Mouse (Mus musculus) midbrain, embryonic 13.5 days (tissue): ENCODE measurements at regions not wholly inside any gene's neighbourhood (a gene's known extent, or its start where the extent isn't known, plus 50 kb on each side); places are given as distances from the start of the nearest gene placed in this dataset.

ENCODE experiments used
- ATAC-seq: fragments of 200-750 bp; cut with Nextera tagmentation; 2 replicates; pipeline ENCODE4 v1.8.0; 2017; ENCODE audit warnings: mild to moderate bottlenecking, moderate TSS enrichment, moderate library complexity
- H3K27ac ChIP-seq: fragments of 300-500 bp; sonication (generic); 2 replicates; pipeline ENCODE4 v1.5.1; 2015; ENCODE audit warnings: inconsistent platforms, mild to moderate bottlenecking, moderate library complexity
- H3K27me3 ChIP-seq: fragments of 300-500 bp; sonication (generic); 2 replicates; pipeline ENCODE4 v1.6.1; 2015; ENCODE audit warnings: mild to moderate bottlenecking, inconsistent platforms
- H3K36me3 ChIP-seq: fragments of 300-500 bp; sonication (generic); 2 replicates; pipeline ENCODE4 v1.6.1; 2015; ENCODE audit warnings: mild to moderate bottlenecking, inconsistent platforms
- H3K4me1 ChIP-seq: fragments of 300-500 bp; sonication (generic); replicated peaks from 2 replicates; pipeline ENCODE4 v1.6.1; 2015; ENCODE audit warnings: inconsistent platforms
- H3K4me2 ChIP-seq: fragments of 300-500 bp; sonication (generic); replicated peaks from 2 replicates; pipeline ENCODE4 v1.6.1; 2015; ENCODE audit warnings: moderate library complexity, mild to moderate bottlenecking, inconsistent platforms
- H3K4me3 ChIP-seq: fragments of 300-500 bp; sonication (generic); replicated peaks from 2 replicates; pipeline ENCODE4 v1.5.1; 2015; ENCODE audit warnings: mild to moderate bottlenecking, inconsistent platforms
- H3K9ac ChIP-seq: fragments of 300-500 bp; sonication (generic); replicated peaks from 2 replicates; pipeline ENCODE4 v1.6.1; 2015; ENCODE audit warnings: mild to moderate bottlenecking, inconsistent platforms
- H3K9me3 ChIP-seq: fragments of 300-500 bp; sonication (generic); 2 replicates; pipeline ENCODE4 v1.6.1; 2016; ENCODE audit warnings: mild to moderate bottlenecking, inconsistent platforms
- WGBS: fragments of 180-500 bp; shearing (Covaris S2); methylation state at CpG from one replicate; pipeline ENCODE4 v1.1.7; 2015; 5-methylcytosine and 5-hydroxymethylcytosine counted together

- Histone ChIP-seq H3K4me2 (no peak overlapping the region), H3K4me3 (no peak overlapping the region), H3K36me3 (no peaks in the 10 kb centered on the region), H3K27me3 (no peaks in the 10 kb centered on the region), H3K9me3 (no peaks in the 10 kb centered on the region), H3K27ac (no peak overlapping the region), H3K9ac (no peak overlapping the region), H3K4me1 (no peaks in the 10 kb centered on the region)
- peak; percentile 82 for ATAC-seq
- whole genome bisulfite sequencing: 52% methylated on average over 11 of the region's 11 CpGs
Observed at GRCm38 (mm10) chr12:38928786-38929351, 149.7 kb downstream of the Etv1 start.

GRCm38 (mm10) chr12:38929644-38930043, 150.5 kb downstream of the Etv1 start:
- ATAC-seq: no peak
- no peak overlapping the region for H3K4me2 ChIP-seq
- no peak overlapping the region for H3K9ac ChIP-seq
- no peak overlapping the region for H3K4me3 ChIP-seq
- H3K4me1 ChIP-seq: no peaks in the 10 kb centered on the region
- H3K36me3 ChIP-seq: no peaks in the 10 kb centered on the region
- WGBS: 45% methylated on average over 1 of the region's 1 CpGs
- H3K9me3 ChIP-seq: no peaks in the 10 kb centered on the region
- no peaks in the 10 kb centered on the region for H3K27me3 ChIP-seq
- no peak overlapping the region for H3K27ac ChIP-seq

DNA sequence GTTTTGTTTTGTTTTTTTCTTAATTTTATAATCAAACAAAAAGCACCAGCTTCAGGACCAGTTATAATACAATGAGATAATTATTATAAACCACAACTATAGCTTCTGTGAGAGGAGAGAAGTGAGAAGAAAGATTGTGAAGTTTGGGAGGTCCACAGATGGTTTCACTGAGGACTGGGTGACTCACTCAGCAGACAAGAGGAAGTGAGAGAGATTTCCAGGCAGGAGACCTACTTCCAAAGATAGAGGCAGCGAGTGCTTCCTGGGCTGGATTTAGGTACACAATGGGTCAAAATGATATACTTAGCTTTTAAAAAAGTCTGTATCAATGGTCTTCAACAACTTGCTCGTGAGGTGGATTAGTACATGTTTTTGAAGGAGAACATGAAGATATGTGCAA, 152.6 kb downstream of the Etv1 start:
- Histone ChIP-seq H3K27ac (no peak overlapping the region), H3K4me3 (no peak overlapping the region), H3K9ac (no peak overlapping the region), H3K9me3 (no peaks in the 10 kb centered on the region), H3K4me1 (no peaks in the 10 kb centered on the region), H3K36me3 (no peaks in the 10 kb centered on the region), H3K27me3 (no peaks in the 10 kb centered on the region), H3K4me2 (no peak overlapping the region)
- ATAC-seq: no peak
- WGBS: 86% methylated on average over 2 of the region's 2 CpGs

DNA sequence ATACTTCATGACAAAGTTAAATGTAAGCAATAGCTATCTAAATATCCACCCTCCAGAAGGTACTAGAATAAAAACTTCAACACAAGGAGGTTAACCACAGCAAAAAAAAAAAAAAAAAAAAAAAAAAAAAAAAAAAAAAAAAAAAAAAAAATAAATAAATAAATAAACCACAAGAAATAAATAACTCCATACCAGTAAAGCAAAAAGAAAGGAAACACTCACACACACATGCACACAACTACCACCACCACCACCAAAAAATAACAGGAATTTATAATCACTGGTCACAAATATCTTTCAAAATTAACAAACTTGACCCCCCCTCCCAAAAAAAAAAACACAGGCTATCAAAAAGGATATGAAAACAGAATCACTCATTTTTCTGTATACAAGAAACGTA, 180.4 kb downstream of the Etv1 start:
- 46% methylated on average over 1 of the region's 1 CpGs for WGBS
- Histone ChIP-seq H3K36me3 (no peaks in the 10 kb centered on the region), H3K9me3 (no peaks in the 10 kb centered on the region), H3K27ac (no peak overlapping the region), H3K27me3 (no peaks in the 10 kb centered on the region), H3K9ac (no peak overlapping the region), H3K4me3 (no peak overlapping the region), H3K4me1 (no peaks in the 10 kb centered on the region), H3K4me2 (no peak overlapping the region)
- ATAC-seq: no peak

DNA sequence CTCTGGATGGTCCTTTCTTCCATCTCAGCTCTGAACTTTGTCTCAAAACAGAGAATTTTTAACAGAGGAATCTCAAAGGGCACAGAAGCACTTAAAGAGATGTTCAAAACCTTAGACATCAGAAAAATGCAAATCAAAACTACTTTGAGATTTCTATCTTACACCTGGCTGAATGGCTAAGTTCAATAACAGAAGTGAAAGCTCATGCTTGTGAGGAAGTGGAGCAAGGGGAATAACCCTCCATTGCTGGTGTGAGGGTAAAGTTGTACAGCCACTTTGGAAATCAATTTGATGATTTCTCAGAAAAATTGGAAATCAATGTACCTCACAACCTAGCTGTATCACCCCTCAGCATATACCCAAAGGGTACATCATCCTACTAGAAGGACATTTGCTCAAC, 183.1 kb downstream of the Etv1 start:
- no peaks in the 10 kb centered on the region for H3K9me3 ChIP-seq
- H3K27ac ChIP-seq: no peak overlapping the region
- H3K27me3 ChIP-seq: no peaks in the 10 kb centered on the region
- no peak overlapping the region for H3K4me2 ChIP-seq
- no peak for ATAC-seq
- no peaks in the 10 kb centered on the region for H3K4me1 ChIP-seq
- no peaks in the 10 kb centered on the region for H3K36me3 ChIP-seq
- H3K9ac ChIP-seq: no peak overlapping the region
- H3K4me3 ChIP-seq: no peak overlapping the region

DNA sequence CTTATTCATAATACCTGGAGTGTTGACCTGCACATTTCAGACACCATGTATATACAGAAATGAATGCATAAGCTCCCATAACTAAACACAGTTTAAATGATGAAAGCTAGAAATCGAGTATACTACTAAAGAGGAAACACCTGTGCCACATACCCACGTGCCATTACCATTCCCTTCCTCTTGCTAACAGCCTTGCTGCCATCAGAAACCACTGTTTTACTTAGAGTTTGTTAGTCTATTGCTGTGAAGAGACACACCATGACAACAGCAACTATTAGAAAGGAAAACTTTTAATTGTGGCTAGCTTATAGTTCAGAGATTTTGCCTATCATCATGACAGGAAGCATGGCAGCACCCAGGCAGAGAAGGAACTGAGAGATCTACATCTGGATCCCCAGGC, 191.2 kb downstream of the Etv1 start:
- no peak for ATAC-seq
- no peaks in the 10 kb centered on the region for H3K9me3 ChIP-seq
- no peak overlapping the region for H3K4me3 ChIP-seq
- no peaks in the 10 kb centered on the region for H3K36me3 ChIP-seq
- 71% methylated on average over 2 of the region's 2 CpGs for WGBS
- H3K4me1 ChIP-seq: no peaks in the 10 kb centered on the region
- H3K27ac ChIP-seq: no peak overlapping the region
- H3K4me2 ChIP-seq: no peak overlapping the region
- H3K27me3 ChIP-seq: no peaks in the 10 kb centered on the region
- H3K9ac ChIP-seq: no peak overlapping the region

GRCm38 (mm10) chr12:38972205-38972604, 193.0 kb downstream of the Etv1 start:
- ATAC-seq: no peak
- no peaks in the 10 kb centered on the region for H3K4me1 ChIP-seq
- WGBS: 89% methylated on average over 3 of the region's 3 CpGs

GRCm38 (mm10) chr12:38975508-38975907, 196.3 kb downstream of the Etv1 start:
- no peak for ATAC-seq
- Histone ChIP-seq H3K9me3 (no peaks in the 10 kb centered on the region), H3K27ac (no peak overlapping the region), H3K4me1 (no peaks in the 10 kb centered on the region), H3K4me3 (no peak overlapping the region), H3K9ac (no peak overlapping the region), H3K36me3 (no peaks in the 10 kb centered on the region), H3K27me3 (no peaks in the 10 kb centered on the region), H3K4me2 (no peak overlapping the region)
- WGBS: 91% methylated on average over 4 of the region's 4 CpGs

More at GRCm38 (mm10) chr12:38972205-38972604, 193.0 kb downstream of the Etv1 start:
- H3K4me2 ChIP-seq: no peak overlapping the region
- no peak overlapping the region for H3K4me3 ChIP-seq
- no peak overlapping the region for H3K27ac ChIP-seq
- no peak overlapping the region for H3K9ac ChIP-seq
- H3K9me3 ChIP-seq: no peaks in the 10 kb centered on the region
- H3K36me3 ChIP-seq: no peaks in the 10 kb centered on the region
- no peaks in the 10 kb centered on the region for H3K27me3 ChIP-seq

DNA sequence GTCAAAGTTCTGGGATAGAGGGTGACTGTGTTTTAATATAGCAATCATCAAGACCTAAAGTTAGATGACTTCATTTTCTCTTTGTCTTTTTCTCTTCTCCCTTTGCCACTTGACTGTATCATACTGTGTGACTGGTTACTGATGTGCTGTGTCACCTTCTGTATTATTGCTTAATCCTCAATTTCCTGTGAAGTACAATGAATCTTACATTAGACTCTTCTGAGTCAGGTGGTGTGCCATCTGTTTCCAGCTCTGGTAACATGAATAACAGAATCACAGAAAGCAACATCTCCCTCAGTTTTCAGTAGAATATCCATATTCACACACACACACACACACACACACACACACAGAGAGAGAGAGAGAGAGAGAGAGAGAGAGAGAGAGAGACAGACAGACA, 203.2 kb downstream of the Etv1 start:
- Histone ChIP-seq H3K4me3 (no peak overlapping the region), H3K9ac (no peak overlapping the region), H3K4me2 (no peak overlapping the region), H3K27me3 (no peaks in the 10 kb centered on the region), H3K27ac (no peak overlapping the region), H3K36me3 (no peaks in the 10 kb centered on the region), H3K9me3 (no peaks in the 10 kb centered on the region), H3K4me1 (no peaks in the 10 kb centered on the region)
- ATAC-seq: no peak

- no peaks in the 10 kb centered on the region for H3K36me3 ChIP-seq
- WGBS: 92% methylated on average over 2 of the region's 2 CpGs
- H3K4me2 ChIP-seq: no peak overlapping the region
- no peaks in the 10 kb centered on the region for H3K4me1 ChIP-seq
- no peaks in the 10 kb centered on the region for H3K9me3 ChIP-seq
- H3K27me3 ChIP-seq: no peaks in the 10 kb centered on the region
- no peak overlapping the region for H3K27ac ChIP-seq
- no peak overlapping the region for H3K9ac ChIP-seq
- ATAC-seq: no peak
- no peak overlapping the region for H3K4me3 ChIP-seq
Observed at GRCm38 (mm10) chr12:38985909-38986308, 206.7 kb downstream of the Etv1 start.

DNA sequence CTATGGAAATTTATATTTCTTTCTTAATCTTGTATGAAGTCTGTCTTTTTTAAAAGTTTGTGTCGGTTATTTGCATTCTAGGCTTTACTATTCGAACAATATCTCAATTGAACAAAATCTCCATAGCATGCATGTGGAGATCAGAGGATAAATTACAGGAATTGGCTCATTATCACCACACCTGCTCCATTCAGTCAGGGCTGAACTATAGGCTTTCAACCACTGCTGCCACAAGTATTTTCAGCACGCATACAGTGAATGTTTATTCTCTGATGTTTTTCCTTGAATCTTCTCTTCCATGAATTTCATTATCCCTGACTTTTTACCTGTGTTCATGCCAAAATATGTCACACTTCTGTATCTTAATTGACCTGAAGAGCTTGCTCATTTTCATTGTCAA, 207.2 kb downstream of the Etv1 start:
- H3K4me2 ChIP-seq: no peak overlapping the region
- no peaks in the 10 kb centered on the region for H3K9me3 ChIP-seq
- H3K27me3 ChIP-seq: no peaks in the 10 kb centered on the region
- WGBS: 86% methylated on average over 3 of the region's 3 CpGs
- no peak overlapping the region for H3K4me3 ChIP-seq
- no peaks in the 10 kb centered on the region for H3K36me3 ChIP-seq
- no peaks in the 10 kb centered on the region for H3K4me1 ChIP-seq
- H3K9ac ChIP-seq: no peak overlapping the region
- no peak overlapping the region for H3K27ac ChIP-seq
- no peak for ATAC-seq

DNA sequence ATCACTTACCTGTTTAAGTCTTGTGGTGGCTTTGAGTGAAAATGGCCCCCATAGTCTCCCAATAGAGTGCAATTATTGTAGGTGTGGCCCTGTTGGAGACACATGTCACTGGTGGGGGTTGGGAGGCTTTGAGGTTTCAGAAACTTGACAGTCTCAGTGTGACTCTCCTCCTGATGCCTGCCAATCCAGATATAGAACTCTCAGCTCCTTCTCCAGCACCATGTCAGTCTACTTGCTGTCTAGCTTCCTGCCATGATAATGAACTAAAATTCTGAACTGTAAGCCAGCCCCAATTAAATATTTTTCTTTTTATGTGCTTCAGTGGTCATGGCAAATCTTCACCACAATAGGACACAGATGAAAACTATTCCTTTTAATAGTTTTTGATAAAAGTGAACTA, 208.1 kb downstream of the Etv1 start:
- no peak for ATAC-seq
- Histone ChIP-seq H3K4me2 (no peak overlapping the region), H3K4me3 (no peak overlapping the region), H3K4me1 (no peaks in the 10 kb centered on the region), H3K27ac (no peak overlapping the region), H3K36me3 (no peaks in the 10 kb centered on the region), H3K27me3 (no peaks in the 10 kb centered on the region), H3K9me3 (no peaks in the 10 kb centered on the region), H3K9ac (no peak overlapping the region)

- Histone ChIP-seq H3K4me1 (no peaks in the 10 kb centered on the region), H3K9me3 (no peaks in the 10 kb centered on the region), H3K4me3 (no peak overlapping the region), H3K27me3 (no peaks in the 10 kb centered on the region), H3K27ac (no peak overlapping the region), H3K36me3 (no peaks in the 10 kb centered on the region), H3K4me2 (no peak overlapping the region), H3K9ac (no peak overlapping the region)
- ATAC-seq: no peak
- 75% methylated on average over 4 of the region's 4 CpGs for WGBS
Observed at GRCm38 (mm10) chr12:38987819-38988218, 208.6 kb downstream of the Etv1 start.
